9 mouse cellular contexts compared by ENCODE assay signal in genomic region chr7:79710130-79710607, GRCm38 (mm10). TPM values are rescaled to one million over a fixed set of nuclear protein-coding genes. Genes with fewer than 3 reads are reported as not detected.
DNase-seq lines count a peak whose midpoint lies in the region; ATAC-seq and TF ChIP-seq lines count a peak whose summit lies in the region.
"Had no signal": no experiment of that assay in that cellular context is flagged by ENCODE, and none has a peak within 500 bp of the region (broad histone marks: within the 10 kb centered on the region; RNA-seq: fewer than 3 reads in every experiment).

No protein-coding gene starts in this region.

- 0 out of 2 replicates have a peak, but pooled peaks cover 3% of the 10 kb centered on the region for H3K27me3 ChIP-seq in lung, postnatal 0 days (replicated peaks; ENCODE audit: insufficient read depth, low read length)
- peaks cover 13% of the 10 kb centered on the region for H3K27me3 ChIP-seq in midbrain, embryonic 13.5 days

- 6% methylated on average over 51 of the region's 55 CpGs for WGBS in lung, postnatal 0 days
- WGBS in lung, adult 2 months = 21% methylated on average over 55 of the region's 55 CpGs
- under 1% methylated on average over 49 of the region's 55 CpGs for WGBS in midbrain, embryonic 13.5 days

- peak; percentile 78 for ATAC-seq in lung, postnatal 0 days
- ATAC-seq in midbrain, embryonic 13.5 days = peak; percentile 91

- H3K27ac ChIP-seq in lung, postnatal 0 days (ENCODE audit: low read length) = no peak overlapping the region
- H3K27ac ChIP-seq in midbrain, embryonic 13.5 days = peak overlapping the region; percentile 56; the same call in 1 of the 2 replicates

- DNase-seq in lung, postnatal 0 days (ENCODE audit: low spot score) = peak; percentile 63
- DNase-seq in lung, adult 2 months = no peak
- peak; percentile 82 for DNase-seq in cerebellum, postnatal 14 days
- peak; percentile 31 to 46 for DNase-seq in frontal cortex, postnatal 14 days (ENCODE audit: low spot score in 2 of 2)
- DNase-seq in layer of hippocampus, adult 9-11 months = peak; percentile 43
- DNase-seq in yolk sac, embryonic 10.5 days (ENCODE audit: low spot score) = peak; percentile 12
- DNase-seq in spleen, adult 18-20 months = no peak

- H3K4me2 ChIP-seq in lung, postnatal 0 days (replicated peaks; ENCODE audit: low read depth, low read length) = peak overlapping the region; percentile 68
- peak overlapping the region; percentile 64 for H3K4me2 ChIP-seq in midbrain, embryonic 13.5 days (replicated peaks)

- no peak overlapping the region for H3K9ac ChIP-seq in lung, postnatal 0 days (replicated peaks; ENCODE audit: low read depth)
- H3K9ac ChIP-seq in midbrain, embryonic 13.5 days (replicated peaks) = peak overlapping the region; percentile 61

- 0 out of 2 replicates have a peak, but pooled peaks cover 5% of the 10 kb centered on the region for H3K4me1 ChIP-seq in lung, postnatal 0 days (ENCODE audit: insufficient read depth, low read depth, low read length)
- peaks cover 5% of the 10 kb centered on the region for H3K4me1 ChIP-seq in lung, adult 2 months (ENCODE audit: control insufficient read depth, insufficient read depth, low read length)
- H3K4me1 ChIP-seq in midbrain, embryonic 13.5 days (replicated peaks) = peaks cover 19% of the 10 kb centered on the region

- H3K4me3 ChIP-seq in lung, postnatal 0 days (ENCODE audit: low read depth, low read length) = peak overlapping the region; percentile 35
- no peak overlapping the region for H3K4me3 ChIP-seq in lung, adult 2 months (replicated peaks; ENCODE audit: extremely low read depth, low read depth, low read length)
- H3K4me3 ChIP-seq in midbrain, embryonic 13.5 days (replicated peaks) = peak overlapping the region; percentile 45

- no peak for TF ChIP-seq POLR2A in lung, adult 2 months (IDR thresholded peaks at IDR 0.05; ENCODE audit: borderline replicate concordance, extremely low read depth, low read depth, low read length)

- TF ChIP-seq EP300 in lung, postnatal 0 days (IDR thresholded peaks at IDR 0.05) = no peak

- no peaks in the 10 kb centered on the region for H3K9me3 ChIP-seq in lung, postnatal 0 days (ENCODE audit: low read length)
- H3K9me3 ChIP-seq in midbrain, embryonic 13.5 days = no peaks in the 10 kb centered on the region

- peak; percentile 60 for TF ChIP-seq CTCF in lung, postnatal 0 days (IDR thresholded peaks at IDR 0.05)
- no peak for TF ChIP-seq CTCF in lung, adult 2 months (IDR thresholded peaks at IDR 0.05; ENCODE audit: insufficient read depth, low read length)

- H3K36me3 ChIP-seq in lung, postnatal 0 days (ENCODE audit: insufficient read depth, low read length) = no peaks in the 10 kb centered on the region
- H3K36me3 ChIP-seq in midbrain, embryonic 13.5 days = 0 out of 2 replicates have a peak, but pooled peaks cover 8% of the 10 kb centered on the region

RNA-seq across cellular contexts. Expression of gene Kif7, which starts 5.4 kb away (rescaled TPM):
- 1.6 and 1.7 TPM in 2 replicates for polyA plus RNA-seq in lung, postnatal 0 days (2015; fragmentation: Nextera tagmentation; extraction: Ambion mirVana)
- 3.5 and 3.8 TPM in 2 replicates for polyA plus RNA-seq in lung, adult 2 months (2012; rRNA removed)
- 2.2 and 3.0 TPM in 2 replicates for polyA plus RNA-seq in midbrain, embryonic 13.5 days (2015; fragmentation: Nextera tagmentation; extraction: Ambion mirVana)

RNA-seq across cellular contexts. Expression of gene Plin1, which starts 22.5 kb away (rescaled TPM):
- polyA plus RNA-seq in lung, postnatal 0 days (2015; fragmentation: Nextera tagmentation; extraction: Ambion mirVana) = 0.45 and 0.60 TPM in 2 replicates
- polyA plus RNA-seq in lung, adult 2 months (2012; rRNA removed) = 48.1 and 83.8 TPM in 2 replicates
- polyA plus RNA-seq in midbrain, embryonic 13.5 days (2015; fragmentation: Nextera tagmentation; extraction: Ambion mirVana) = not detected in 2 replicates

RNA-seq across cellular contexts. Expression of gene Pex11a, which starts 32.8 kb away (rescaled TPM):
- 17.8 and 23.9 TPM in 2 replicates for polyA plus RNA-seq in lung, postnatal 0 days (2015; fragmentation: Nextera tagmentation; extraction: Ambion mirVana)
- 17.9 and 18.6 TPM in 2 replicates for polyA plus RNA-seq in lung, adult 2 months (2012; rRNA removed)
- polyA plus RNA-seq in midbrain, embryonic 13.5 days (2015; fragmentation: Nextera tagmentation; extraction: Ambion mirVana) = 11.8 and 13.7 TPM in 2 replicates

RNA-seq across cellular contexts. Expression of gene Wdr93, which starts 32.8 kb away (rescaled TPM):
- polyA plus RNA-seq in lung, postnatal 0 days (2015; fragmentation: Nextera tagmentation; extraction: Ambion mirVana) = 1.6 and 2.0 TPM in 2 replicates
- 1.7 and 1.8 TPM in 2 replicates for polyA plus RNA-seq in lung, adult 2 months (2012; rRNA removed)
- polyA plus RNA-seq in midbrain, embryonic 13.5 days (2015; fragmentation: Nextera tagmentation; extraction: Ambion mirVana) = 0.08 and 0.27 TPM in 2 replicates
- polyA plus RNA-seq: spleen, adult 2 months had no signal

RNA-seq across cellular contexts. Expression of gene Ticrr, which starts 50.2 kb away (rescaled TPM):
- 0.35 and 0.37 TPM in 2 replicates for polyA plus RNA-seq in lung, postnatal 0 days (2015; fragmentation: Nextera tagmentation; extraction: Ambion mirVana)
- 0.12 and 0.17 TPM in 2 replicates for polyA plus RNA-seq in lung, adult 2 months (2012; rRNA removed)
- polyA plus RNA-seq in midbrain, embryonic 13.5 days (2015; fragmentation: Nextera tagmentation; extraction: Ambion mirVana) = 3.4 and 4.9 TPM in 2 replicates

Comparison
In these comparisons a context has a peak if more than half of its experiments do, and no peak if none do; other contexts are left out.
1. DNase-seq: peak in lung, postnatal 0 days (single experiment), cerebellum, postnatal 14 days (2 of 2), frontal cortex, postnatal 14 days (2 of 2), layer of hippocampus, adult 9-11 months (single experiment) and yolk sac, embryonic 10.5 days (single experiment); none in lung, adult 2 months (single experiment) and spleen, adult 18-20 months (0 of 2).
2. RNA of gene Plin1, which starts 22.5 kb away (polyA plus RNA-seq): 48.1 to 83.8 TPM in lung, adult 2 months; 0.45 to 0.60 TPM in lung, postnatal 0 days and not detected in midbrain, embryonic 13.5 days; every median in the first group is over 10 times any median in the second.